In the genomic region with DNA sequence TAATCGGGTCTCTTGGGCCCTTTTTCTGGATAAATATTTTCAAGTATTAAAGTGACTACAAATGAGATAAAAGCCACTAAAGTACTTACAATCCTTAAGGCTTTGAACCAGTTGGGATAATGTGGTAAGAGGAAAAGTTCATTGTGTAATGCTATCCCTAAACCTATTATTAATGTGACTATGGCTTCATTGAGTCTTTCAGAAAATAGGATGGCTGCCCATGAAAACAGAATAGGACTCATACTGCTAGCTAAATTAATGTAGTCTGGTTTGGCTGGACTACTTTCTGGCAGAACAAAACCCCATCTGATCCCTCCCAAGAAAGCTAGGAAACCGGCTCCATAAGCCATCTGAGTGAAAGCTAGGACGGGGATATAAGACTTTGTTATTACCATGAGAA, we compare ENCODE assay signal across 16 mouse cellular contexts.
"Had no signal": no experiment of that assay in that cellular context is flagged by ENCODE, and none has a peak within 500 bp of the region (broad histone marks: within the 10 kb centered on the region; RNA-seq: fewer than 3 reads in every experiment).

No protein-coding gene starts in this region.

- DNase-seq: heart, postnatal 10 days; heart, postnatal 14 days; heart, postnatal 36 days; heart, postnatal 4 days; kidney, adult 11 months; kidney, adult 18-20 months; kidney, adult 2 months; kidney, adult 8-10 months; kidney, adult 9 months; kidney, postnatal 10 days; kidney, postnatal 14 days; kidney, postnatal 25 days; kidney, postnatal 36 days; kidney, postnatal 4 days; layer of hippocampus, adult 9-11 months; layer of hippocampus, postnatal 36 days had no signal
